Mouse (Mus musculus) lung, embryonic 14.5 days (tissue): ENCODE results near the gene Slc41a3. TPM values are rescaled to one million over a fixed set of nuclear protein-coding genes. Genes with fewer than 3 reads are reported as not detected.
A peak's percentile ranks its signal among the peaks of the same experiment; 100 is the strongest.

Experiments
- ATAC-seq: fragments of 200-750 bp; cut with Nextera tagmentation; 2 replicates; pipeline ENCODE4 v1.8.0; 2017; ENCODE audit warnings: mild to moderate bottlenecking, moderate TSS enrichment, moderate library complexity; ENCODE audit not compliant: insufficient read depth
- DNase-seq: peaks from one replicate; pipeline ENCODE4 v3.0.0-alpha.2; 2015
- H3K27ac ChIP-seq: fragments of 300-500 bp; sonication (generic); 2 replicates; pipeline ENCODE4 v1.5.1; 2014; ENCODE audit warnings: low read depth, mild to moderate bottlenecking, moderate library complexity
- H3K27me3 ChIP-seq: fragments of 300-500 bp; sonication (generic); 2 replicates; pipeline ENCODE4 v1.6.1; 2014; ENCODE audit warnings: low read length, control low read depth; ENCODE audit not compliant: insufficient read depth
- H3K36me3 ChIP-seq: fragments of 300-500 bp; sonication (generic); 2 replicates; pipeline ENCODE4 v1.6.1; 2014; ENCODE audit warnings: control low read depth; ENCODE audit not compliant: insufficient read depth
- H3K4me1 ChIP-seq: fragments of 300-500 bp; sonication (generic); 2 replicates; pipeline ENCODE4 v1.6.1; 2014; ENCODE audit warnings: antibody characterized with exemption, control low read depth; ENCODE audit not compliant: insufficient read depth
- H3K4me2 ChIP-seq: fragments of 300-500 bp; sonication (generic); 2 replicates; pipeline ENCODE4 v1.6.1; 2014; ENCODE audit warnings: mild to moderate bottlenecking
- H3K4me3 ChIP-seq: fragments of 300-500 bp; sonication (generic); 2 replicates; pipeline ENCODE4 v1.5.1; 2014; ENCODE audit warnings: low read depth, low read length
- H3K9ac ChIP-seq: fragments of 300-500 bp; sonication (generic); 2 replicates; pipeline ENCODE4 v1.6.1; 2014
- H3K9me3 ChIP-seq: fragments of 300-500 bp; sonication (generic); 2 replicates; pipeline ENCODE4 v1.6.1; 2016; ENCODE audit warnings: low read depth, low read length, control low read depth
- CTCF ChIP-seq: IDR thresholded peaks from 2 replicates; pipeline ENCODE4 v1.5.1; 2016; ENCODE audit warnings: antibody characterized with exemption, low read depth
- WGBS: fragments of 180-500 bp; shearing (Covaris S2); extraction: QIAGEN DNeasy Blood & Tissue Kit; methylation state at CpG from one replicate; pipeline ENCODE4 v1.1.7; 2014; 5-methylcytosine and 5-hydroxymethylcytosine counted together
- polyA plus RNA-seq: library from polyadenylated mRNA; unstranded; fragments of >200 nt; fragmentation: Nextera tagmentation; extraction: Ambion mirVana; gene quantifications from 2 replicates; pipeline ENCODE4 v1.2.1, GENCODE M21; 2014

Gene Slc41a3
- polyA plus RNA-seq, 1 experiment from 2014 or later = 4.7 TPM

DNA sequence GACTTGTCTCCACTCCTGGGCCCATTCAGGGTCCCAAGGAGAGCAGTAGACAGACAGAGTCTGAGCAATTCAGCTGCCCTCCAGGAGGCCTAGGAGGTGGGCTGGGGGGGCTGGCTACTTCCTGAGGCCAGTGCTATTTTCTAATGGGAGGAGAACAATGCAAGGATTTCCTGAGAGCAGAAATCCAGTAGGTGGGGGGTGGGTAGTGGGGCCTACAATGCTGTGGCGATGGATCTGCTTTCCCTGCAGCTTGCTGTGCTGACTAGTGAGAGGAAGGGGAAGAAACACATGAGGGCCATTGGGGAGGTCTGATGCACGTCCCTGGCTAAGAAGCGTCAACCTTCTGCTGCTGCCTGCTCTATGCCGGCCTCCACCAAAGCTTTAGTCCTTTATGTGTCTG lies 74.2 kb downstream of the Slc41a3 start:
- peak; percentile 44 for DNase-seq
- no peak overlapping the region for H3K9ac ChIP-seq
- peak; percentile 55; the same call in 1 of the 2 replicates for ATAC-seq
- TF ChIP-seq CTCF = no peak
- H3K36me3 ChIP-seq = peaks cover 79% of the 10 kb centered on the region
- H3K27ac ChIP-seq = no peak overlapping the region; the same call in 1 of the 2 replicates
- H3K27me3 ChIP-seq = no peaks in the 10 kb centered on the region
- H3K4me3 ChIP-seq = no peak overlapping the region
- 76% methylated on average over 4 of the region's 4 CpGs for WGBS
- no peak overlapping the region for H3K4me2 ChIP-seq
- H3K9me3 ChIP-seq = no peaks in the 10 kb centered on the region
- no peaks in the 10 kb centered on the region for H3K4me1 ChIP-seq

DNA sequence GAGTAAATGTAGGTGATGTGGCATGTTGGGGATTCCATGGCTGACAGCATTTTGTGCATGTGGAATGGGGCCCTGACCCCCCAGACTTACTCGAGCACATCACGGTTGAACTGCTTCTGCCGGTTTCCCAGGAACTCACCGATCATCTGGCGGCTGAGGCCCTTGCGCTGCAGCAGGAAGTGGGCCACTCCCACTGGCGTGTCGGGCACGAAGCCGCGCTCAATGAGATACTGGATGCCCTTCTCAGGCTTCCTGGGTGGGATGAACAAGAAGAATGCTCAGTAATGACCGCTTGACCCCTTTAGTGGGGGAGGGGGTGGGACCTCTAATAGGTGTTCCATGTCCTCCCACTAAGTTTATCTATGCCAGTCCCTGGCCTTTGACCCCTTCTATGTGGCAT lies 75.9 kb downstream of the Slc41a3 start:
- WGBS = 80% methylated on average over 12 of the region's 12 CpGs
- DNase-seq (no peak), ATAC-seq (no peak)
- no peaks in the 10 kb centered on the region for H3K4me1 ChIP-seq
- no peak for TF ChIP-seq CTCF
- H3K4me2 ChIP-seq = no peak overlapping the region
- no peaks in the 10 kb centered on the region for H3K27me3 ChIP-seq
- no peak overlapping the region for H3K27ac ChIP-seq
- H3K4me3 ChIP-seq = no peak overlapping the region
- peaks cover 65% of the 10 kb centered on the region for H3K36me3 ChIP-seq
- no peaks in the 10 kb centered on the region for H3K9me3 ChIP-seq
- no peak overlapping the region for H3K9ac ChIP-seq

DNA sequence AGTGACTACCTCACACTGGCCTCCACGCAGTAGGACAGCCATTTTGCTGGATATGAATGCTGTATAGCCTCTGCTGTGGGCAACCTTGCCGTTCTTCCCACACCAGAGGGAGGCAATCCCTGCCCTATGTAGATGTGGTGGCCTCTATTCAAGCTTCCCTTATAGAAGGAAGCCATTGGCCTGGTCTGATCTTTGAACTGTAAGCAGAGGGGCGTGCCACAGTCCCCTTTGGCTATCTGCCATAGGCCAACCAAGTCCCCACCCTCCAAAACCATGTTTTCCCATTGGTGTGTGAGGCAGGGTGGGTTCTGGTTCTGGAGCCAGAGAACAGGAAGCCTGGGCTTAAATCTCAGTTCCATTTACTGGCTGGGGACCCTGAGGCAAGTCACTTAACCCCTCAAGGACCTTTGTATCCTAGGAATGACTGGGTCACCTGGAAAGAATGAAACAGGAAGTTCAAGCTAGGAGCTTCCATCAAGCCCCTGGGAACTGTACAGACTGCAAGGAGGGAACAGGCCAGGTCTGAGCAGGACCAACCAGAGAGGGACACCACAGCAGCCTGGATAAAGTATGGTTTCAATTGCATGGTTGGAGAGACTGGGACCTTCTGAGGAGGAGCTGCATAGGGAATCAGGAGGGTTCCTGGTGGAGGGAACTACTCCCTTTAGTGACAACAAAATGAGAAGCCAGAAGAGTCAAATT lies 79.5 kb downstream of the Slc41a3 start:
- DNase-seq (no peak), ATAC-seq (no peak)
- H3K9me3 ChIP-seq = no peaks in the 10 kb centered on the region
- H3K9ac ChIP-seq = no peak overlapping the region
- no peak overlapping the region for H3K4me3 ChIP-seq
- H3K36me3 ChIP-seq = peaks cover 59% of the 10 kb centered on the region
- WGBS = 91% methylated on average over 3 of the region's 3 CpGs
- H3K4me2 ChIP-seq = no peak overlapping the region
- TF ChIP-seq CTCF = no peak
- no peaks in the 10 kb centered on the region for H3K27me3 ChIP-seq
- no peak overlapping the region; the same call in 1 of the 2 replicates for H3K27ac ChIP-seq
- no peaks in the 10 kb centered on the region for H3K4me1 ChIP-seq

DNA sequence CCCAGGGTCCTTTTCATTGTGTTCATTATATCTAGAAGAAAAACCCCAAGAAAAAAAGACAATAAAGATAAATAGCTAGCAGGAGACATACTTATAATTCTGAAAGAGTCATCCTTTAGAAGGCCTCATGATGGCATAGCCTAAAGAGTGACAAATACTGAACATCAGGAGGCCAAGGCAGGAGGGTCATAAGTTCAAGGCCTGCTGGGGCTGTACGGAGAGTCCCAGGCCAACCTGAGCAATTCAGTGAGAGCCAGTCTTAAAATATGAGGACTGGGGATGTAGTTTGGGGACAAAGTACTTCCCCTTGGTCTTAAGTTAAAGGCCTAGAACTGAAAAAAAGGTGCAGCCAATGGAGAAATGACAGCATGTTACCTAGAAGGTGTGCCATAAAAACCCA lies 82.3 kb downstream of the Slc41a3 start:
- WGBS = 85% methylated on average over 1 of the region's 1 CpGs

DNA sequence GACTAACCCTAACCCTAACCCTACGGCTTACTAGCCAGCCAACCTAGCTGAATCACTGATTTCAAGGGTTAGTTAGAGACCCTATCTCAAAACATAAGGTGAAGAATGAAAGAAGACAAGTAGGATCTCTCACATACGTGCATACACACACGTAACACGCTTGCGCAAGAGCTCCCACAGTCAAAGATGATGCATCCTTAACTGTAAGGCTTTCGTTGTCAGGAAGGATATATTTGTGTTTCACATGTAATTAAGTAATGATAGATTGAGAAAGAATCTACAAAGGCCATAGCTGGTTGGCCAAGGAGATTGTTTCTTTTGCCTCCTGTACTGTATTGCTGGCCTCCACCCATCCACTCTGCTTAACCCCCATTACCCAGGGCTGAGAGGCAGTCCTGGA lies 83.5 kb downstream of the Slc41a3 start:
- 0 out of 2 replicates have a peak, but pooled peaks cover 3% of the 10 kb centered on the region for H3K4me1 ChIP-seq
- ATAC-seq = no peak
- H3K27ac ChIP-seq = no peak overlapping the region
- no peak for DNase-seq
- H3K9ac ChIP-seq = no peak overlapping the region
- no peak overlapping the region for H3K4me3 ChIP-seq
- H3K4me2 ChIP-seq = no peak overlapping the region
- no peaks in the 10 kb centered on the region for H3K9me3 ChIP-seq
- TF ChIP-seq CTCF = no peak
- H3K36me3 ChIP-seq = peaks cover 74% of the 10 kb centered on the region
- WGBS = 92% methylated on average over 6 of the region's 6 CpGs
- no peaks in the 10 kb centered on the region for H3K27me3 ChIP-seq

More for the DNA sequence above, 82.3 kb downstream of the Slc41a3 start:
- H3K9me3 ChIP-seq = no peaks in the 10 kb centered on the region
- no peak overlapping the region for H3K4me2 ChIP-seq
- H3K9ac ChIP-seq = no peak overlapping the region
- peaks cover 67% of the 10 kb centered on the region for H3K36me3 ChIP-seq
- TF ChIP-seq CTCF = no peak
- DNase-seq (no peak), ATAC-seq (no peak)
- H3K27me3 ChIP-seq = no peaks in the 10 kb centered on the region
- no peak overlapping the region for H3K27ac ChIP-seq
- 0 out of 2 replicates have a peak, but pooled peaks cover 3% of the 10 kb centered on the region for H3K4me1 ChIP-seq
- no peak overlapping the region for H3K4me3 ChIP-seq

- H3K36me3 ChIP-seq = peaks cover 76% of the 10 kb centered on the region
- no peak for TF ChIP-seq CTCF
- no peak overlapping the region for H3K4me3 ChIP-seq
- DNase-seq (no peak), ATAC-seq (no peak)
- H3K27ac ChIP-seq = no peak overlapping the region
- no peaks in the 10 kb centered on the region for H3K27me3 ChIP-seq
- no peak overlapping the region for H3K4me2 ChIP-seq
- 0 out of 2 replicates have a peak, but pooled peaks cover 3% of the 10 kb centered on the region for H3K4me1 ChIP-seq
- no peak overlapping the region; the same call in 1 of the 2 replicates for H3K9ac ChIP-seq
- 62% methylated on average over 3 of the region's 3 CpGs for WGBS
- H3K9me3 ChIP-seq = no peaks in the 10 kb centered on the region
Measured at GRCm38 (mm10) chr6:90688742-90689141, 84.2 kb downstream of the Slc41a3 start.

DNA sequence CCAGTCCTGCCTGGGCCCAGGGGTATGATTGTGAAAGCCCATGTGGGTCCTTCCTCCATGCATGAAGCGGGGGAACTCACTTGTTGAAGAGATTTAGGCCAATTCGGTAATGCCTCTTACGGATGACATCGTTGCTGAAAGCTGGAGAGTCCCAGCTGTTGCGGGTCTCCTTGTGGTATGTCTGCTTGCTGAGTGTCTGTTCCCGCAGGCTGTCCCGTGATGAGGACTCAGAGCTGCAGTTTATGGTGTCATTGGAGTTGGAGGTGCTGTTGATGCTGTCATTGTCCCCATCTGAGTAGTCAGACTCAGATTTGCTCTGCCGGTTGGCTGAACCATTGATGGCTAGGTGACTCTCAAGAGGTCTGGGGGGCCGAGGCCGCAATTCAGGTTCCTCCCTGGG lies 85.0 kb downstream of the Slc41a3 start:
- TF ChIP-seq CTCF = no peak
- Histone ChIP-seq H3K9me3 (no peaks in the 10 kb centered on the region), H3K4me3 (no peak overlapping the region), H3K4me2 (no peak overlapping the region), H3K9ac (no peak overlapping the region), H3K27ac (no peak overlapping the region), H3K27me3 (no peaks in the 10 kb centered on the region), H3K4me1 (0 out of 2 replicates have a peak, but pooled peaks cover 3% of the 10 kb centered on the region), H3K36me3 (peaks cover 81% of the 10 kb centered on the region)
- ATAC-seq (no peak), DNase-seq (no peak)
- WGBS = 74% methylated on average over 10 of the region's 10 CpGs
